Mouse (Mus musculus) small intestine, adult 2 months (tissue): Measurements from ENCODE around the gene Olfr1417. TPM values are rescaled to one million over a fixed set of nuclear protein-coding genes. Genes with fewer than 3 reads are reported as not detected.

Experiments
- H3K27ac ChIP-seq: fragments of 200-500 bp; 2 replicates; pipeline ENCODE4 v1.5.1; 2012; ENCODE audit warnings: low read depth, low read length, control low read depth, inconsistent platforms; ENCODE audit not compliant: insufficient read depth
- H3K27me3 ChIP-seq: fragments of 200-500 bp; 2 replicates; pipeline ENCODE4 v1.6.1; 2012; ENCODE audit warnings: mild to moderate bottlenecking, moderate library complexity, low read length, inconsistent platforms; ENCODE audit not compliant: control insufficient read depth, insufficient read depth
- H3K36me3 ChIP-seq: fragments of 200-500 bp; 2 replicates; pipeline ENCODE4 v1.6.1; 2012; ENCODE audit warnings: mild to moderate bottlenecking, low read length, control low read depth, inconsistent platforms; ENCODE audit not compliant: control insufficient read depth, insufficient read depth
- H3K4me1 ChIP-seq: fragments of 200-500 bp; 2 replicates; pipeline ENCODE4 v1.6.1; 2012; ENCODE audit warnings: low read length, inconsistent platforms, mixed read lengths; ENCODE audit not compliant: control insufficient read depth, insufficient read depth, insufficient read length
- H3K4me3 ChIP-seq: fragments of 200-500 bp; 2 replicates; pipeline ENCODE4 v1.5.1; 2012; ENCODE audit warnings: low read depth, mild to moderate bottlenecking, control low read depth, inconsistent platforms, low read length, moderate library complexity
- CTCF ChIP-seq: fragments of 200-500 bp; IDR thresholded peaks from 2 replicates; pipeline ENCODE4 v1.5.1; 2012; ENCODE audit warnings: low read depth, mild to moderate bottlenecking, control low read depth, inconsistent platforms, low read length, moderate library complexity, mixed read lengths; ENCODE audit not compliant: insufficient replicate concordance, insufficient read length; ENCODE audit errors: extremely low read depth
- POLR2A ChIP-seq: fragments of 200-500 bp; IDR thresholded peaks from 2 replicates; pipeline ENCODE4 v1.6.1; 2012; ENCODE audit warnings: low read depth, mild to moderate bottlenecking, control low read depth, inconsistent platforms, low read length, moderate library complexity
- WGBS: fragments of 180-500 bp; shearing (Covaris S2); methylation state at CpG from one replicate; pipeline ENCODE4 v1.1.7; 2018; 5-methylcytosine and 5-hydroxymethylcytosine counted together
- polyA plus RNA-seq: library from polyadenylated mRNA; depleted of rRNA; stranded (reverse); fragments of >200 nt; gene quantifications from 2 replicates; pipeline ENCODE4 v1.2.3, GENCODE M21; 2012

The Olfr1417 gene
- polyA plus RNA-seq, 1 experiment, result not detected

- 0 out of 2 replicates have a peak, but pooled peaks cover 2% of the 10 kb centered on the region for H3K36me3 ChIP-seq
- H3K4me3 ChIP-seq, result peak overlapping the region; percentile 89
- peak; percentile 64 for TF ChIP-seq POLR2A
- no peak for TF ChIP-seq CTCF
- 1% methylated on average over 83 of the region's 83 CpGs for WGBS
- H3K27me3 ChIP-seq, result no peaks in the 10 kb centered on the region
- peak overlapping the region; percentile 91 for H3K27ac ChIP-seq
- H3K4me1 ChIP-seq, result peaks cover 18% of the 10 kb centered on the region; the same call in 1 of the 2 replicates
These were observed 20.5 kb downstream of the Olfr1417 start for GRCm38 (mm10) chr19:11818199-11819142.

GRCm38 (mm10) chr19:11817586-11817985 is 21.4 kb downstream of the Olfr1417 start:
- peak overlapping the region; percentile 89; the same call in 1 of the 2 replicates for H3K4me3 ChIP-seq
- peaks cover 21% of the 10 kb centered on the region; the same call in 1 of the 2 replicates for H3K4me1 ChIP-seq
- TF ChIP-seq CTCF, result no peak
- H3K36me3 ChIP-seq, result 0 out of 2 replicates have a peak, but pooled peaks cover 2% of the 10 kb centered on the region
- no peaks in the 10 kb centered on the region for H3K27me3 ChIP-seq
- peak overlapping the region; percentile 91 for H3K27ac ChIP-seq
- WGBS, result 25% methylated on average over 5 of the region's 5 CpGs

GRCm38 (mm10) chr19:11816706-11817105 is 22.3 kb downstream of the Olfr1417 start:
- Histone ChIP-seq H3K27me3 (no peaks in the 10 kb centered on the region), H3K27ac (peak overlapping the region; percentile 69), H3K4me1 (peaks cover 21% of the 10 kb centered on the region; the same call in 1 of the 2 replicates), H3K4me3 (no peak overlapping the region), H3K36me3 (0 out of 2 replicates have a peak, but pooled peaks cover 5% of the 10 kb centered on the region)
- no peak for TF ChIP-seq POLR2A
- TF ChIP-seq CTCF, result no peak
- 43% methylated on average over 6 of the region's 6 CpGs for WGBS

- TF ChIP-seq CTCF (no peak), POLR2A (no peak)
- H3K4me1 ChIP-seq, result peaks cover 23% of the 10 kb centered on the region; the same call in 1 of the 2 replicates
- H3K27ac ChIP-seq, result peak overlapping the region; percentile 52
- WGBS, result 58% methylated on average over 6 of the region's 6 CpGs
- no peak overlapping the region for H3K4me3 ChIP-seq
- 0 out of 2 replicates have a peak, but pooled peaks cover 5% of the 10 kb centered on the region for H3K36me3 ChIP-seq
- H3K27me3 ChIP-seq, result no peaks in the 10 kb centered on the region
These were observed 24.2 kb downstream of the Olfr1417 start for GRCm38 (mm10) chr19:11814742-11815333.

GRCm38 (mm10) chr19:11813649-11814048 is 25.4 kb downstream of the Olfr1417 start:
- Histone ChIP-seq H3K27me3 (no peaks in the 10 kb centered on the region), H3K4me3 (no peak overlapping the region), H3K27ac (peak overlapping the region; percentile 49; the same call in 1 of the 2 replicates), H3K4me1 (peaks cover 23% of the 10 kb centered on the region; the same call in 1 of the 2 replicates), H3K36me3 (0 out of 2 replicates have a peak, but pooled peaks cover 5% of the 10 kb centered on the region)
- 63% methylated on average over 8 of the region's 8 CpGs for WGBS
- no peak for TF ChIP-seq CTCF
- TF ChIP-seq POLR2A, result no peak

GRCm38 (mm10) chr19:11813136-11813535 is 25.9 kb downstream of the Olfr1417 start:
- Histone ChIP-seq H3K4me3 (no peak overlapping the region), H3K27me3 (no peaks in the 10 kb centered on the region), H3K27ac (no peak overlapping the region), H3K36me3 (0 out of 2 replicates have a peak, but pooled peaks cover 5% of the 10 kb centered on the region), H3K4me1 (peaks cover 23% of the 10 kb centered on the region; the same call in 1 of the 2 replicates)
- WGBS, result 57% methylated on average over 4 of the region's 4 CpGs
- TF ChIP-seq POLR2A (no peak), CTCF (no peak)

GRCm38 (mm10) chr19:11811688-11812365 is 27.2 kb downstream of the Olfr1417 start:
- H3K4me3 ChIP-seq, result no peak overlapping the region
- no peak overlapping the region for H3K27ac ChIP-seq
- 68% methylated on average over 5 of the region's 5 CpGs for WGBS
- H3K36me3 ChIP-seq, result 0 out of 2 replicates have a peak, but pooled peaks cover 5% of the 10 kb centered on the region
- peaks cover 23% of the 10 kb centered on the region; the same call in 1 of the 2 replicates for H3K4me1 ChIP-seq
- H3K27me3 ChIP-seq, result no peaks in the 10 kb centered on the region
- TF ChIP-seq CTCF (no peak), POLR2A (no peak)
